Mouse (Mus musculus): ENCODE results near the gene Cox19. TPM values are rescaled to one million over a fixed set of nuclear protein-coding genes. Genes with fewer than 3 reads are reported as not detected.

The Cox19 gene
- polyA plus RNA-seq, 1 experiment from 2014 or later, result 72.6 TPM

DNA sequence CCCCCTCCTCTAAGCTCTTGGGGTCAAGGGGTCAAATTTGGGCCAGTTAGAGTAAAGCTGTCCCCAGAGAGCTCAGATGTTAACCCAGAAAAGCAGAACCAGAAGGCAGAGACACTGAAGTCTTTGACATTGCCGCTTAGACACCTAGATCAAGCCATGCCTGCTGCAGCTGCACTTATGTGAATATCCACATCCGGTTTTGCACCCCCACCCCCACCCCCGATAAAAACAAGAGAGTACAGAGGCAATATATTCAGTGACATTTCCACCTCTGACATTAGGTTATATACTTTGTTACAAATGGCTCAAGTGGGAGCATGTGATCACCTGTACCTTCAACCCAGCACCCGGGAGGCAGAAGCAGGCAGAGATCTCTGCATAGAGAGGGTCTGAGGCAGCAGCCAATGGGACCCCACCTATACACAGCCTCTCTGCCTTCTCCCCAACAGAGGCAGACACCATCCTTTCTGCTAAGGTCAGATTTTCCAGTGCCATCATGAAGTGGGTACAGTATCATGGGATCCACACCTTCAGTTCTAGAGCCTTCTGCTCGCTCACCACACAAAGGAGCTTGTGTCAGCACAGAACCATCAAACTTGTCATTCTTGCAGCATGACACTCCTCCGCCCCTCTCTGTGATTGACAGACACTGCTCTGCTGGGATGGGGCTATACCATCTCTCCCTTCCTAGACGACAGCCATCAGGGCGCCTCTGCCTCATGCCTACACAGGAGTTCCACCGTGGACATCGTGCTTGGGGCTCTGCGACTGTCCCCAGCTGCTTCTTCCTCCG, 60.6 kb downstream of the Cox19 start:
- WGBS, result 74% methylated on average over 12 of the region's 12 CpGs
- peaks cover 12% of the 10 kb centered on the region for H3K4me1 ChIP-seq (replicated peaks)
- no peak overlapping the region for H3K9ac ChIP-seq
- H3K9me3 ChIP-seq (replicated peaks), result no peaks in the 10 kb centered on the region
- no peak overlapping the region for H3K4me3 ChIP-seq
- no peaks in the 10 kb centered on the region for H3K36me3 ChIP-seq
- no peak for ATAC-seq (ENCODE audit: insufficient number of reproducible peaks, low FRiP score)
- H3K4me2 ChIP-seq, result no peak overlapping the region
- H3K27me3 ChIP-seq (replicated peaks), result no peaks in the 10 kb centered on the region
- no peak overlapping the region for H3K27ac ChIP-seq (ENCODE audit: poor library complexity, severe bottlenecking)

DNA sequence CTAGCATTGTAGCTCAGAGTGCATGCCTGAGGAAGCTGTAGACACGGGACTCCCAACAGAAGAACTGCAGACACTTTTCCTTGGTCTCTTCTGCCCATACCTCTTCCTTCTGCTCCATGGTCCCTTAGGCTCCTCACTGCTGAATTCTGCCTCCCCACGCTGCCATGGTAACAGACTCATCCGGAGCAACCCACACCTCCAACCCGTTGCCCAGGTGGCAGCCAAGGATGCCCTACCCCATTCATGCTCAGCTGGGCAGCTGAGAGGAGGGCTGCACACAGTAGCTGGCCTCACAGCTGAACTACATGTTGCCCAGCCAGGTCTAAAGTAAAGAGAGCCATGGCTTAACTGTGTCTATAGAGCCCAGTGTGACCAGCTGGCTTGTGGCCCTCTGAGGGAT, 62.6 kb downstream of the Cox19 start:
- peaks cover 18% of the 10 kb centered on the region for H3K4me1 ChIP-seq (replicated peaks)
- no peak overlapping the region for H3K9ac ChIP-seq
- H3K9me3 ChIP-seq (replicated peaks), result peaks cover 2% of the 10 kb centered on the region
- no peak overlapping the region for H3K4me3 ChIP-seq
- H3K27me3 ChIP-seq (replicated peaks), result 0 out of 2 replicates have a peak, but pooled peaks cover 9% of the 10 kb centered on the region
- WGBS, result 79% methylated on average over 4 of the region's 4 CpGs
- no peaks in the 10 kb centered on the region for H3K36me3 ChIP-seq
- no peak overlapping the region for H3K27ac ChIP-seq (ENCODE audit: poor library complexity, severe bottlenecking)
- no peak overlapping the region for H3K4me2 ChIP-seq
- no peak for ATAC-seq (ENCODE audit: insufficient number of reproducible peaks, low FRiP score)

DNA sequence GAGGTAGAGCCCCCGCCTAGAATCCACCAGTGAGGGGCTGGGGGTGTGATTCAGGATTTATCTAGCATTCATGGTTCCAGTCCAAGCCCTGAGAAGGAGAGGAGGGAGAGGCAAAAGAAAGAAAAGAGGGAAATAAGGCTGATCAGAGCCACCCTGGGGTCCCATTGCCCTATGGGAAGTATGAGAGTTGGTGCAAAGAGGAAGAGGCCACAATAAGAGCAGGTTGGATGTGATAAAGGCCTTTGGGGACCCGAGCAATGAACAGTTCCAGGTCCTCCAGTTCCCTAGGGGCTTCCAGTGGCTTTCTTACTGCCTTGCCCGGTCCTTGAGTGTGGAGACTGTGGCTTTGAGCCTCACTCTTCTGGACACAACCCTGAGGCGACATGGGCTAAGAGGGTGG, 63.4 kb downstream of the Cox19 start:
- Histone ChIP-seq H3K9ac (no peak overlapping the region), H3K4me1 (replicated peaks) (peaks cover 18% of the 10 kb centered on the region), H3K27me3 (replicated peaks) (0 out of 2 replicates have a peak, but pooled peaks cover 9% of the 10 kb centered on the region), H3K4me2 (no peak overlapping the region), H3K27ac (ENCODE audit: poor library complexity, severe bottlenecking) (no peak overlapping the region), H3K4me3 (no peak overlapping the region), H3K9me3 (replicated peaks) (peaks cover 2% of the 10 kb centered on the region), H3K36me3 (no peaks in the 10 kb centered on the region)
- WGBS, result 81% methylated on average over 4 of the region's 4 CpGs
- ATAC-seq (ENCODE audit: insufficient number of reproducible peaks, low FRiP score), result no peak

DNA sequence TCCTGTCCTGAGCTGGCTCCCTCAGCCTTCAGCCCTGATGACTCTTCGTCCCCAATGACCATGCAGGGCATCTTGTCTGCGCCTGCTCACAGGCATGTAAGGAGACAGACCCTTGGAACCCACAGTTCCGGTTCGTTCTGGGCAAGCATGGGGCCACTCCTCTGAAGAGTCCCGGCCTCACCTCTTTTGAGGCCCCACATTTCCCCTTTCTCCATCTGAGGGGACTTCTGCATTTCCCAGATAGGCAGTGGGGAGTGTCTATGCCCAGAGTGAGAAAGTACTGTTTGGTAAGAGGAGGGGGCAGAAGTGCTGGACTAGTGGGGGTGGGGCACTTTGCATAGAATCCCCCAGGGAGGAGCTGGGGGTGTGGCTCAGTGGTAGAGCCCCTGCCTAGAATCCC, 64.1 kb downstream of the Cox19 start:
- no peak overlapping the region for H3K9ac ChIP-seq
- peaks cover 18% of the 10 kb centered on the region for H3K4me1 ChIP-seq (replicated peaks)
- no peak for ATAC-seq (ENCODE audit: insufficient number of reproducible peaks, low FRiP score)
- H3K4me2 ChIP-seq, result no peak overlapping the region
- H3K36me3 ChIP-seq, result no peaks in the 10 kb centered on the region
- no peak overlapping the region for H3K27ac ChIP-seq (ENCODE audit: poor library complexity, severe bottlenecking)
- H3K9me3 ChIP-seq (replicated peaks), result peaks cover 2% of the 10 kb centered on the region
- H3K4me3 ChIP-seq, result no peak overlapping the region
- H3K27me3 ChIP-seq (replicated peaks), result 0 out of 2 replicates have a peak, but pooled peaks cover 9% of the 10 kb centered on the region
- WGBS, result 82% methylated on average over 5 of the region's 5 CpGs

MicroRNAs within 50 kb of the gene (microRNA counts, 519-probe panel; counts per million panel counts)
- microRNA mmu-miR-339-3p, result not detected
- not detected for microRNA mmu-miR-339-5p

Small RNA genes within 50 kb of the gene (microRNA-seq; reads per million reads assigned to microRNA genes)
- gene Mir339, result 588 reads per million, percentile 75 among the genes with 10 or more reads in this experiment

Other genes starting within 250 kb of the Cox19 start
- gene Prkar1b, start 201.4 kb downstream of the Cox19 start, polyA plus RNA-seq (2016; fragmentation: Nextera tagmentation; extraction: Ambion mirVana), result 10.4 and 11.5 TPM in 2 replicates
- 9.8 and 10.5 TPM in 2 replicates for gene Dnaaf5, start 201.2 kb downstream of the Cox19 start, polyA plus RNA-seq (2016; fragmentation: Nextera tagmentation; extraction: Ambion mirVana)
- gene Sun1, start 150.8 kb downstream of the Cox19 start, polyA plus RNA-seq (2016; fragmentation: Nextera tagmentation; extraction: Ambion mirVana), result 41.8 and 42.4 TPM in 2 replicates
- 151 and 158 TPM in 2 replicates for gene Get4, start 99.1 kb downstream of the Cox19 start, polyA plus RNA-seq (2016; fragmentation: Nextera tagmentation; extraction: Ambion mirVana)
- 1.1 and 2.1 TPM in 2 replicates for gene Adap1, start 25.8 kb downstream of the Cox19 start, polyA plus RNA-seq (2016; fragmentation: Nextera tagmentation; extraction: Ambion mirVana)
- not detected in 2 replicates for gene Cyp2w1, start 1.2 kb upstream of the Cox19 start, polyA plus RNA-seq (2016; fragmentation: Nextera tagmentation; extraction: Ambion mirVana)
- gene Gpr146, start 26.3 kb upstream of the Cox19 start, polyA plus RNA-seq (2016; fragmentation: Nextera tagmentation; extraction: Ambion mirVana), result 8.2 and 8.5 TPM in 2 replicates
- 0.10 and 0.36 TPM in 2 replicates for gene C130050O18Rik, start 53.9 kb upstream of the Cox19 start, polyA plus RNA-seq (2016; fragmentation: Nextera tagmentation; extraction: Ambion mirVana)
- gene Gper1, start 71.7 kb upstream of the Cox19 start, polyA plus RNA-seq (2016; fragmentation: Nextera tagmentation; extraction: Ambion mirVana), result 0.79 and 0.96 TPM in 2 replicates
- 21.3 and 21.6 TPM in 2 replicates for gene 3110082I17Rik, start 109.1 kb upstream of the Cox19 start, polyA plus RNA-seq (2016; fragmentation: Nextera tagmentation; extraction: Ambion mirVana)
- 11.2 and 12.7 TPM in 2 replicates for gene Zfand2a, start 133.1 kb upstream of the Cox19 start, polyA plus RNA-seq (2016; fragmentation: Nextera tagmentation; extraction: Ambion mirVana)
- gene Uncx, start 192.1 kb upstream of the Cox19 start, polyA plus RNA-seq (2016; fragmentation: Nextera tagmentation; extraction: Ambion mirVana), result 0.09 TPM in 1 of 2 replicates, not detected in the other

All from heart, embryonic 12.5 days (tissue).